Mouse (Mus musculus) cerebellum, adult 11 months (tissue): ENCODE data around the gene Cyp1a2.
"Not testable (repeated sequence)": the region's sequence is repeated elsewhere in the genome, so short reads cannot be mapped to it uniquely, and the experiment has no call there.

Source experiments
- DNase-seq: peaks from one replicate; pipeline ENCODE4 v3.0.0; 2022

Cyp1a2 gene

GRCm38 (mm10) chr9:57683520-57683919 lies at the start of gene Cyp1a2:
Cyp1a2 (minus strand) TSS chr9:57683703.
- DNase-seq = no peak

- peak; percentile 38 for DNase-seq
Observed at GRCm38 (mm10) chr9:57728312-57728711, 44.8 kb upstream of the Cyp1a2 start.

GRCm38 (mm10) chr9:57724701-57725100 lies 41.2 kb upstream of the Cyp1a2 start:
- no peak for DNase-seq

GRCm38 (mm10) chr9:57723796-57724195 lies 40.3 kb upstream of the Cyp1a2 start:
- DNase-seq = no peak

- DNase-seq = peak; percentile 45
Observed at GRCm38 (mm10) chr9:57723315-57723715, 39.8 kb upstream of the Cyp1a2 start.

- DNase-seq = no peak
Observed at GRCm38 (mm10) chr9:57722371-57722770, 38.9 kb upstream of the Cyp1a2 start.

GRCm38 (mm10) chr9:57720736-57721135 lies 37.2 kb upstream of the Cyp1a2 start:
- no peak for DNase-seq

GRCm38 (mm10) chr9:57718408-57718807 lies 34.9 kb upstream of the Cyp1a2 start:
- DNase-seq = peak; percentile 43

- no peak for DNase-seq
Observed at GRCm38 (mm10) chr9:57712194-57712593, 28.7 kb upstream of the Cyp1a2 start.

- not testable (repeated sequence) for DNase-seq
Observed at GRCm38 (mm10) chr9:57710214-57710613, 26.7 kb upstream of the Cyp1a2 start.

- DNase-seq = peak; percentile 51
Observed at GRCm38 (mm10) chr9:57708720-57709274, 25.3 kb upstream of the Cyp1a2 start.

GRCm38 (mm10) chr9:57708068-57708719 lies 24.7 kb upstream of the Cyp1a2 start, which contains the start of gene Edc3:
Edc3 (plus strand) TSS chr9:57708540.
- peak; percentile 79 for DNase-seq

- no peak for DNase-seq
Observed at GRCm38 (mm10) chr9:57706496-57706895, 23.0 kb upstream of the Cyp1a2 start.

GRCm38 (mm10) chr9:57698466-57699150 lies 15.1 kb upstream of the Cyp1a2 start:
- DNase-seq = no peak

GRCm38 (mm10) chr9:57697380-57697779 lies 13.9 kb upstream of the Cyp1a2 start:
- no peak for DNase-seq

GRCm38 (mm10) chr9:57696380-57697285 lies 13.1 kb upstream of the Cyp1a2 start:
- peak; percentile 61 for DNase-seq

- DNase-seq = no peak
Observed at GRCm38 (mm10) chr9:57694108-57694507, 10.6 kb upstream of the Cyp1a2 start.

GRCm38 (mm10) chr9:57688606-57689005 lies 5.1 kb upstream of the Cyp1a2 start:
- DNase-seq = no peak

GRCm38 (mm10) chr9:57688158-57688557 lies 4.7 kb upstream of the Cyp1a2 start:
- no peak for DNase-seq

GRCm38 (mm10) chr9:57687751-57688150 lies 4.2 kb upstream of the Cyp1a2 start, which contains the start of gene Cyp1a1:
Cyp1a1 (plus strand) TSS chr9:57687928.
- DNase-seq = no peak

GRCm38 (mm10) chr9:57686011-57686410 lies 2.5 kb upstream of the Cyp1a2 start:
- DNase-seq = no peak

- no peak for DNase-seq
Observed at GRCm38 (mm10) chr9:57681411-57681810, 2.1 kb downstream of the Cyp1a2 start.

- no peak for DNase-seq
Observed at GRCm38 (mm10) chr9:57671500-57671899, 12.0 kb downstream of the Cyp1a2 start.
